Mouse (Mus musculus) cerebellum, adult 2 months (tissue): ENCODE results near the gene Gpr160.

ENCODE experiments used
- CTCF ChIP-seq: fragments of 200-500 bp; IDR thresholded peaks from 2 replicates; pipeline ENCODE4 v1.5.1; 2011; ENCODE audit warnings: low read depth, mild to moderate bottlenecking, control low read depth, low read length, moderate library complexity, borderline replicate concordance; ENCODE audit not compliant: insufficient read depth
- POLR2A ChIP-seq: fragments of 200-500 bp; IDR thresholded peaks from 2 replicates; pipeline ENCODE4 v1.6.1; 2011; ENCODE audit warnings: low read length, control low read depth, borderline replicate concordance; ENCODE audit not compliant: insufficient read depth

- TF ChIP-seq CTCF (no peak), POLR2A (no peak)
Observed at GRCm38 (mm10) chr3:30876709-30877108, 21.0 kb downstream of the Gpr160 start.
